Mouse (Mus musculus): ENCODE data around the gene Zfp777. TPM values are rescaled to one million over a fixed set of nuclear protein-coding genes. Genes with fewer than 3 reads are reported as not detected.
A peak's percentile ranks its signal among the peaks of the same experiment; 100 is the strongest.

The Zfp777 gene
- polyA plus RNA-seq, 1 experiment from 2014 or later = 3.1 TPM

GRCm38 (mm10) chr6:48024994-48025345 lies 23.7 kb downstream of the Zfp777 start:
- Histone ChIP-seq H3K4me1 (replicated peaks) (no peaks in the 10 kb centered on the region), H3K36me3 (peaks cover 68% of the 10 kb centered on the region), H3K4me2 (no peak overlapping the region), H3K9ac (no peak overlapping the region), H3K9me3 (replicated peaks) (no peaks in the 10 kb centered on the region; the same call in 1 of the 2 replicates), H3K27me3 (no peaks in the 10 kb centered on the region), H3K4me3 (replicated peaks) (no peak overlapping the region), H3K27ac (no peak overlapping the region)
- WGBS (ENCODE audit: insufficient replicate concordance) = 89% methylated on average over 21 of the region's 21 CpGs
- DNase-seq (no peak), ATAC-seq (ENCODE audit: low read depth) (no peak)

GRCm38 (mm10) chr6:48024330-48024993 lies 24.2 kb downstream of the Zfp777 start:
- no peak for ATAC-seq (ENCODE audit: low read depth)
- H3K36me3 ChIP-seq = peaks cover 68% of the 10 kb centered on the region

GRCm38 (mm10) chr6:48022672-48023071 lies 26.0 kb downstream of the Zfp777 start:
- WGBS (ENCODE audit: insufficient replicate concordance) = 69% methylated on average over 2 of the region's 2 CpGs
- no peak for ATAC-seq (ENCODE audit: low read depth)

More at GRCm38 (mm10) chr6:48024330-48024993, 24.2 kb downstream of the Zfp777 start:
- H3K27ac ChIP-seq = no peak overlapping the region
- 91% methylated on average over 43 of the region's 43 CpGs for WGBS (ENCODE audit: insufficient replicate concordance)
- H3K4me3 ChIP-seq (replicated peaks) = no peak overlapping the region
- DNase-seq = no peak
- no peaks in the 10 kb centered on the region; the same call in 1 of the 2 replicates for H3K9me3 ChIP-seq (replicated peaks)
- H3K27me3 ChIP-seq = no peaks in the 10 kb centered on the region
- no peaks in the 10 kb centered on the region for H3K4me1 ChIP-seq (replicated peaks)
- H3K9ac ChIP-seq = no peak overlapping the region
- no peak overlapping the region for H3K4me2 ChIP-seq

GRCm38 (mm10) chr6:48021678-48022077 lies 27.0 kb downstream of the Zfp777 start:
- Histone ChIP-seq H3K9me3 (replicated peaks) (no peaks in the 10 kb centered on the region; the same call in 1 of the 2 replicates), H3K9ac (no peak overlapping the region), H3K36me3 (peaks cover 43% of the 10 kb centered on the region), H3K4me1 (replicated peaks) (no peaks in the 10 kb centered on the region), H3K4me2 (no peak overlapping the region), H3K4me3 (replicated peaks) (no peak overlapping the region), H3K27me3 (no peaks in the 10 kb centered on the region), H3K27ac (no peak overlapping the region)
- WGBS (ENCODE audit: insufficient replicate concordance) = 66% methylated on average over 1 of the region's 1 CpGs
- DNase-seq (no peak), ATAC-seq (ENCODE audit: low read depth) (no peak)

More at GRCm38 (mm10) chr6:48022672-48023071, 26.0 kb downstream of the Zfp777 start:
- H3K9ac ChIP-seq = no peak overlapping the region
- H3K9me3 ChIP-seq (replicated peaks) = no peaks in the 10 kb centered on the region; the same call in 1 of the 2 replicates
- no peak for DNase-seq
- H3K27ac ChIP-seq = no peak overlapping the region
- H3K27me3 ChIP-seq = no peaks in the 10 kb centered on the region
- H3K4me1 ChIP-seq (replicated peaks) = no peaks in the 10 kb centered on the region
- peaks cover 52% of the 10 kb centered on the region for H3K36me3 ChIP-seq
- H3K4me2 ChIP-seq = no peak overlapping the region
- no peak overlapping the region for H3K4me3 ChIP-seq (replicated peaks)

GRCm38 (mm10) chr6:48020006-48020405 lies 28.7 kb downstream of the Zfp777 start:
- H3K27me3 ChIP-seq = no peaks in the 10 kb centered on the region

GRCm38 (mm10) chr6:48016841-48017240 lies 31.9 kb downstream of the Zfp777 start:
- Histone ChIP-seq H3K27me3 (no peaks in the 10 kb centered on the region), H3K9ac (no peak overlapping the region), H3K9me3 (replicated peaks) (no peaks in the 10 kb centered on the region), H3K36me3 (no peaks in the 10 kb centered on the region), H3K4me3 (replicated peaks) (no peak overlapping the region), H3K4me2 (no peak overlapping the region), H3K4me1 (replicated peaks) (peaks cover 8% of the 10 kb centered on the region), H3K27ac (no peak overlapping the region)
- no peak for ATAC-seq (ENCODE audit: low read depth)
- WGBS (ENCODE audit: insufficient replicate concordance) = 82% methylated on average over 9 of the region's 9 CpGs
- DNase-seq = no peak

More at GRCm38 (mm10) chr6:48020006-48020405, 28.7 kb downstream of the Zfp777 start:
- 78% methylated on average over 2 of the region's 2 CpGs for WGBS (ENCODE audit: insufficient replicate concordance)
- Histone ChIP-seq H3K9me3 (replicated peaks) (no peaks in the 10 kb centered on the region; the same call in 1 of the 2 replicates), H3K9ac (no peak overlapping the region), H3K36me3 (peaks cover 27% of the 10 kb centered on the region), H3K27ac (no peak overlapping the region), H3K4me1 (replicated peaks) (peaks cover 8% of the 10 kb centered on the region), H3K4me2 (no peak overlapping the region), H3K4me3 (replicated peaks) (no peak overlapping the region)
- DNase-seq = no peak
- ATAC-seq (ENCODE audit: low read depth) = no peak

- peaks cover 8% of the 10 kb centered on the region for H3K4me1 ChIP-seq (replicated peaks)
- H3K27me3 ChIP-seq = no peaks in the 10 kb centered on the region
- WGBS (ENCODE audit: insufficient replicate concordance) = under 1% methylated on average over 23 of the region's 24 CpGs
- H3K9me3 ChIP-seq (replicated peaks) = no peaks in the 10 kb centered on the region
- H3K9ac ChIP-seq = peak overlapping the region; percentile 51
- H3K36me3 ChIP-seq = no peaks in the 10 kb centered on the region
- DNase-seq (peak; percentile 37), ATAC-seq (ENCODE audit: low read depth) (peak; percentile 83)
- H3K27ac ChIP-seq = no peak overlapping the region
- peak overlapping the region; percentile 68 for H3K4me2 ChIP-seq
- H3K4me3 ChIP-seq (replicated peaks) = peak overlapping the region; percentile 48
These were observed 32.6 kb downstream of the Zfp777 start for GRCm38 (mm10) chr6:48016090-48016521.

GRCm38 (mm10) chr6:48010727-48011126 lies 38.0 kb downstream of the Zfp777 start:
- WGBS (ENCODE audit: insufficient replicate concordance) = 63% methylated on average over 8 of the region's 8 CpGs

GRCm38 (mm10) chr6:47995661-47996060 lies 53.0 kb downstream of the Zfp777 start:
- Histone ChIP-seq H3K9ac (no peak overlapping the region), H3K4me3 (replicated peaks) (no peak overlapping the region), H3K27ac (no peak overlapping the region), H3K4me1 (replicated peaks) (no peaks in the 10 kb centered on the region), H3K27me3 (no peaks in the 10 kb centered on the region), H3K36me3 (no peaks in the 10 kb centered on the region), H3K4me2 (no peak overlapping the region), H3K9me3 (replicated peaks) (no peaks in the 10 kb centered on the region)
- DNase-seq (no peak), ATAC-seq (ENCODE audit: low read depth) (no peak)
- 74% methylated on average over 9 of the region's 9 CpGs for WGBS (ENCODE audit: insufficient replicate concordance)

More at GRCm38 (mm10) chr6:48010727-48011126, 38.0 kb downstream of the Zfp777 start:
- Histone ChIP-seq H3K9me3 (replicated peaks) (no peaks in the 10 kb centered on the region), H3K4me3 (replicated peaks) (no peak overlapping the region), H3K27me3 (no peaks in the 10 kb centered on the region), H3K4me1 (replicated peaks) (peaks cover 3% of the 10 kb centered on the region), H3K4me2 (no peak overlapping the region), H3K9ac (no peak overlapping the region), H3K36me3 (no peaks in the 10 kb centered on the region), H3K27ac (no peak overlapping the region)
- no peak for DNase-seq
- no peak for ATAC-seq (ENCODE audit: low read depth)

GRCm38 (mm10) chr6:47983936-47984335 lies 64.8 kb downstream of the Zfp777 start:
- no peaks in the 10 kb centered on the region for H3K36me3 ChIP-seq
- ATAC-seq (ENCODE audit: low read depth) = no peak
- H3K4me2 ChIP-seq = no peak overlapping the region
- no peak overlapping the region for H3K27ac ChIP-seq
- no peak for DNase-seq
- H3K4me1 ChIP-seq (replicated peaks) = no peaks in the 10 kb centered on the region
- H3K4me3 ChIP-seq (replicated peaks) = no peak overlapping the region
- H3K27me3 ChIP-seq = no peaks in the 10 kb centered on the region
- no peaks in the 10 kb centered on the region for H3K9me3 ChIP-seq (replicated peaks)
- WGBS (ENCODE audit: insufficient replicate concordance) = 29% methylated on average over 2 of the region's 2 CpGs
- no peak overlapping the region for H3K9ac ChIP-seq

- no peaks in the 10 kb centered on the region for H3K36me3 ChIP-seq
- H3K27me3 ChIP-seq = no peaks in the 10 kb centered on the region
- H3K27ac ChIP-seq = no peak overlapping the region
- no peak overlapping the region for H3K9ac ChIP-seq
- peak; percentile 93 for ATAC-seq (ENCODE audit: low read depth)
- peak; percentile 71 for DNase-seq
- H3K4me2 ChIP-seq = no peak overlapping the region
- no peaks in the 10 kb centered on the region for H3K9me3 ChIP-seq (replicated peaks)
- 7% methylated on average over 6 of the region's 6 CpGs for WGBS (ENCODE audit: insufficient replicate concordance)
- no peak overlapping the region for H3K4me3 ChIP-seq (replicated peaks)
- H3K4me1 ChIP-seq (replicated peaks) = no peaks in the 10 kb centered on the region
These were observed 69.8 kb downstream of the Zfp777 start for GRCm38 (mm10) chr6:47978897-47979368.

- Histone ChIP-seq H3K36me3 (no peaks in the 10 kb centered on the region), H3K4me2 (no peak overlapping the region), H3K4me3 (replicated peaks) (no peak overlapping the region), H3K9me3 (replicated peaks) (no peaks in the 10 kb centered on the region), H3K27me3 (no peaks in the 10 kb centered on the region), H3K9ac (no peak overlapping the region), H3K4me1 (replicated peaks) (no peaks in the 10 kb centered on the region), H3K27ac (no peak overlapping the region)
- ATAC-seq (ENCODE audit: low read depth) (no peak), DNase-seq (no peak)
- 62% methylated on average over 1 of the region's 1 CpGs for WGBS (ENCODE audit: insufficient replicate concordance)
These were observed 74.1 kb downstream of the Zfp777 start for GRCm38 (mm10) chr6:47974599-47974998.
